Mouse (Mus musculus): ENCODE measurements around the gene Zfp595.
"Not testable (repeated sequence)": the region's sequence is repeated elsewhere in the genome, so short reads cannot be mapped to it uniquely, and the experiment has no call there.

Zfp595 gene

GRCm38 (mm10) chr13:67332019-67332724 is at the start of gene Zfp595:
Gene Zfp595 (minus strand): TSS chr13:67332570.
- DNase-seq = peak; percentile 47

GRCm38 (mm10) chr13:67376255-67376654 is 43.9 kb upstream of the Zfp595 start:
- not testable (repeated sequence) for DNase-seq

GRCm38 (mm10) chr13:67375050-67375911 is 42.9 kb upstream of the Zfp595 start, which contains the start of the genes Gm28041 and Zfp456:
Gene Gm28041 (minus strand): TSS chr13:67375733.
Gene Zfp456 (minus strand): TSS chr13:67375810.
- peak; percentile 22 for DNase-seq

- peak; percentile 75 for DNase-seq
These were observed 27.9 kb upstream of the Zfp595 start, which contains the start of the genes Gm28044 and Zfp953 for GRCm38 (mm10) chr13:67360131-67360744. Gene Gm28044 (minus strand): TSS chr13:67360536. Gene Zfp953 (minus strand): TSS chr13:67360605.

- DNase-seq = no peak
These were observed 19.5 kb upstream of the Zfp595 start for GRCm38 (mm10) chr13:67351854-67352253.

- no peak for DNase-seq
These were observed 11.1 kb upstream of the Zfp595 start for GRCm38 (mm10) chr13:67343422-67343821.

- no peak for DNase-seq
These were observed 507 bp upstream of the Zfp595 start for GRCm38 (mm10) chr13:67332877-67333276.

GRCm38 (mm10) chr13:67306718-67307117 is 25.7 kb downstream of the Zfp595 start:
- DNase-seq = peak; percentile 3

- peak; percentile 75 for DNase-seq
These were observed 26.3 kb downstream of the Zfp595 start, which contains the start of gene Zfp457 for GRCm38 (mm10) chr13:67305822-67306672. Gene Zfp457 (minus strand): TSS chr13:67306485.

- no peak for DNase-seq
These were observed 54.1 kb downstream of the Zfp595 start, which contains the start of gene Zfp458 for GRCm38 (mm10) chr13:67278314-67278713. Gene Zfp458 (minus strand): TSS chr13:67278466.

GRCm38 (mm10) chr13:67269383-67270065 is 62.8 kb downstream of the Zfp595 start:
- DNase-seq = not testable (repeated sequence)

GRCm38 (mm10) chr13:67268568-67269369 is 63.6 kb downstream of the Zfp595 start:
- peak; percentile 49 for DNase-seq
